Mouse (Mus musculus) heart, embryonic 16.5 days (tissue): Measurements from ENCODE around the gene Usp15. TPM values are rescaled to one million over a fixed set of nuclear protein-coding genes. Genes with fewer than 3 reads are reported as not detected.
"Not testable (repeated sequence)": the region's sequence is repeated elsewhere in the genome, so short reads cannot be mapped to it uniquely, and the experiment has no call there.

Source experiments
- ATAC-seq: fragments of 200-750 bp; cut with Nextera tagmentation; replicated peaks from 2 replicates; pipeline ENCODE4 v1.8.0; 2017; ENCODE audit warnings: moderate number of reproducible peaks; ENCODE audit not compliant: insufficient read depth, low FRiP score; ENCODE audit errors: extremely low read depth
- H3K27ac ChIP-seq: fragments of 300-500 bp; sonication (generic); 2 replicates; pipeline ENCODE4 v1.5.1; 2014; ENCODE audit warnings: mild to moderate bottlenecking, low read length, control low read depth, moderate library complexity
- H3K27me3 ChIP-seq: fragments of 300-500 bp; sonication (generic); 2 replicates; pipeline ENCODE4 v1.6.1; 2014; ENCODE audit warnings: low read length, mixed read lengths; ENCODE audit not compliant: control insufficient read depth, insufficient read depth
- H3K36me3 ChIP-seq: fragments of 300-500 bp; sonication (generic); 2 replicates; pipeline ENCODE4 v1.6.1; 2014; ENCODE audit not compliant: control insufficient read depth, insufficient read depth
- H3K4me1 ChIP-seq: fragments of 300-500 bp; sonication (generic); 2 replicates; pipeline ENCODE4 v1.6.1; 2014; ENCODE audit warnings: low read length, mixed read lengths; ENCODE audit not compliant: control insufficient read depth, insufficient read depth
- H3K4me2 ChIP-seq: fragments of 300-500 bp; sonication (generic); 2 replicates; pipeline ENCODE4 v1.6.1; 2014; ENCODE audit warnings: low read depth, mild to moderate bottlenecking, control low read depth, low read length
- H3K4me3 ChIP-seq: fragments of 300-500 bp; sonication (generic); 2 replicates; pipeline ENCODE4 v1.5.1; 2014; ENCODE audit warnings: mild to moderate bottlenecking, control low read depth, low read length
- H3K9ac ChIP-seq: fragments of 300-500 bp; sonication (generic); 2 replicates; pipeline ENCODE4 v1.6.1; 2014; ENCODE audit warnings: low read length, control low read depth
- H3K9me3 ChIP-seq: fragments of 300-500 bp; sonication (generic); replicated peaks from 2 replicates; pipeline ENCODE4 v1.6.1; 2016; ENCODE audit warnings: low read length; ENCODE audit not compliant: control insufficient read depth
- WGBS: fragments of 180-500 bp; shearing (Covaris S2); extraction: QIAGEN DNeasy Blood & Tissue Kit; methylation state at CpG from one replicate; pipeline ENCODE4 v1.1.7; 2014; 5-methylcytosine and 5-hydroxymethylcytosine counted together
- polyA plus RNA-seq: library from polyadenylated mRNA; unstranded; fragments of >200 nt; fragmentation: Nextera tagmentation; extraction: Ambion mirVana; gene quantifications from 2 replicates; pipeline ENCODE4 v1.2.1, GENCODE M21; 2015

Usp15 gene
- polyA plus RNA-seq: 58.3 and 66.0 TPM in 2 replicates

DNA sequence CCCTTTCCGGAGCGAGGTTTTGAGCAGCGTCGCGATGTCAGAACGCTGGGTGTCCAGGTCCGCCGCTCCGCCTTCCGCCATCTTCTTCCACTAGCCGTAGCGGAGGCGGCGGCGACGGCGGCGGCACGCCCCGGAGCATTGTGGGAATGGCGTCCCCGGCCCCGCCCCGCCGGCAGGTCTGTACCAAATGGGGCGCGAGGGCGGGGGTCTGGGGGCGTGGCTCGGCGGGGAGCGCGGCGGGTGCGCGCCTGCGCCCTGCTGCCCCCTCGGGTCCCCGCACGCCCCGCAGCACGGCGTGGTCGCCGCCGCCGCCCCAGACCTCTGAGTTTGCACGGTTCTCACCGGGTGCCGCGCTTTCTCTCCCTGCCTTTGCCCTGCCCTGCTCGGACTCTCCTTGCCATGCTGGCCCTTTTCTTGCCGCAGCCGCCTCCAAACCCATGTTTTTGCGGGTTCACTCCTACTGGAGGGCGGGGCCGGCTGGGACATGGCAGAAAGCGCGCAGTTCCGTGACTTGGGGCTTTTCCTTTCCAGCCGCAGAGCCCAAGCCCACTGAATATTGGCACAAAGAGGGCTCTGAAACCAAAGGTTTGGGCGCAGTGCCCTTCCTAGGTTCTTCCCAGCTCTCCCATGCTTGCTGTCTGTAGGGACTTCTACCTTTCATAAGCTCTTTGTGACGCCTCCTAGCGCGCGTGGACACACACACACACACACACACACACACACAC lies at the start of gene Usp15:
Gene Usp15 (minus strand): TSS at position 161 of the 725 bp plus-strand sequence.
- H3K4me2 ChIP-seq: peak within 1 kb of the TSS; percentile 84
- H3K4me3 ChIP-seq: peak within 1 kb of the TSS; percentile 98
- peaks cover 13% of the 10 kb centered on the region for H3K4me1 ChIP-seq
- no peaks in the 10 kb centered on the region for H3K9me3 ChIP-seq
- H3K9ac ChIP-seq: peak within 1 kb of the TSS; percentile 96
- peak within 1 kb of the TSS; percentile 94 for H3K27ac ChIP-seq
- H3K27me3 ChIP-seq: no peaks in the 10 kb centered on the region
- WGBS: under 1% methylated on average over 63 of the region's 66 CpGs
- peak; percentile 91 for ATAC-seq
- no peaks in the 10 kb centered on the region for H3K36me3 ChIP-seq

- Histone ChIP-seq H3K36me3 (no peaks in the 10 kb centered on the region), H3K4me3 (no peak overlapping the region), H3K27ac (no peak overlapping the region), H3K4me1 (no peaks in the 10 kb centered on the region), H3K9ac (no peak overlapping the region), H3K9me3 (no peaks in the 10 kb centered on the region), H3K4me2 (no peak overlapping the region), H3K27me3 (no peaks in the 10 kb centered on the region)
- WGBS: 83% methylated on average over 5 of the region's 5 CpGs
- no peak for ATAC-seq
Observed at GRCm38 (mm10) chr10:123229420-123229819, 32.6 kb upstream of the Usp15 start.

DNA sequence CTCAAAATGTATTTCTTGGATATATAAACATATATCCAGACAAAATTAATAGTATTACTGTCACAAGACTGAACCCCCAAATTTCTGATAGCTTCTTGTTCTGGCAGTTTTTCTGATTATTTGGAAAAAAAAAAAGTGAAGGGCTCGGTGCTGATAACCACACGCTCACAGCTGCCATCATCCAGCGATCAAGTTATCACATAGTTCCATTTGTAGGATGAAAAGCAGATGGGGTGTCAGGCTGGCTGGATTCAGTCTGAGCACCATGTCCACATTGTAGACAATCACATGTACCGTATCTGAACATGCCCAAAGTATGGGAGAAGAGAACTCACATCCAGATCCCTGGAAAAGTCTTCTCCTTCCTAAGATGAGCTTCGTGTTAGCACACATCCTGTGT lies 26.0 kb upstream of the Usp15 start:
- no peaks in the 10 kb centered on the region for H3K27me3 ChIP-seq
- no peak overlapping the region for H3K4me3 ChIP-seq
- H3K9me3 ChIP-seq: no peaks in the 10 kb centered on the region
- no peak overlapping the region for H3K27ac ChIP-seq
- 75% methylated on average over 5 of the region's 5 CpGs for WGBS
- H3K36me3 ChIP-seq: no peaks in the 10 kb centered on the region
- H3K4me2 ChIP-seq: no peak overlapping the region
- H3K9ac ChIP-seq: no peak overlapping the region
- no peaks in the 10 kb centered on the region for H3K4me1 ChIP-seq
- no peak for ATAC-seq

GRCm38 (mm10) chr10:123209517-123209916 lies 12.7 kb upstream of the Usp15 start:
- Histone ChIP-seq H3K9ac (no peak overlapping the region), H3K9me3 (no peaks in the 10 kb centered on the region), H3K4me1 (no peaks in the 10 kb centered on the region), H3K36me3 (no peaks in the 10 kb centered on the region), H3K27me3 (no peaks in the 10 kb centered on the region), H3K27ac (no peak overlapping the region), H3K4me3 (no peak overlapping the region), H3K4me2 (no peak overlapping the region)
- no peak for ATAC-seq
- 64% methylated on average over 8 of the region's 8 CpGs for WGBS

DNA sequence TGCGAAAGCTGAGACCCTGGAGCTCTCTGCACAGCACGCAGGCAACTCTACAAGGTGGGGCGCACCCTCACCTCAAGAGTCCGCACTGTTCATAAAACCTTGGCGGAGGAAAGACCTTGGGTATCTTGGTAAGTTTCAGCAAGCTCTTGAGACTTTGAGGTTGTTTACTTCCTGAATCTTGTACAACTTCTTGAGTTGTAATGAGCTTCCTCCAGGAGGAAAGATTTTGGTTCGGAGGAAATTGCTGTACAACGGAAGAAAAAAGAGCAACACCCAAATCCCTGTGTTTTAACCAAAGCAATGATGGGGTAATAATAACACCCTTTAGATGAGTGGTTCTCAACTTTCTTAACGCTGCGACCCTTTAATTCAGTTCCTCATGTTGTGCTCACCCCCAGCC lies 11.5 kb upstream of the Usp15 start:
- Histone ChIP-seq H3K9me3 (no peaks in the 10 kb centered on the region), H3K4me2 (no peak overlapping the region), H3K36me3 (no peaks in the 10 kb centered on the region), H3K27ac (no peak overlapping the region), H3K9ac (no peak overlapping the region), H3K27me3 (no peaks in the 10 kb centered on the region), H3K4me3 (no peak overlapping the region), H3K4me1 (no peaks in the 10 kb centered on the region)
- WGBS: 90% methylated on average over 9 of the region's 9 CpGs
- ATAC-seq: no peak

DNA sequence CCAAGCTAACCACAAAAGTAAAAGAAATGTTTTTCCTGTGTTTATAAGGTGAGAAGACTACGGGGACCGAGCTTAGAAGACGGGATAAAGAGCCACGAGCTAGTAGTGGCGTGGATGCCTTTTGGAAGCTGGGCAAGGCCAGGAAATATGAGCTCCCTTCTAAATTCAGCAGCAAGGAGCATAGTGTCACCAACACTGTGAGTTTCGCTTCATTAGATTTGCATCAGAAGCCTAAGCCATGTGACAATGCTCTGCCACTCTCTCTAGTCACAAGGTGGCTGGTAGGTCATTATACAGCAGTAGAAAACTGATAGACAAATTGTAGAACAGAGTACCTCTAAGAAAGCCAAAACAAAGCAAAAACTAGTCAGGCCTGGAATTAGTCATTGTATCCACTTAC lies 9.3 kb upstream of the Usp15 start:
- Histone ChIP-seq H3K9ac (no peak overlapping the region), H3K9me3 (no peaks in the 10 kb centered on the region), H3K36me3 (no peaks in the 10 kb centered on the region), H3K27ac (no peak overlapping the region), H3K4me2 (no peak overlapping the region), H3K27me3 (no peaks in the 10 kb centered on the region), H3K4me3 (no peak overlapping the region), H3K4me1 (peaks cover 3% of the 10 kb centered on the region; the same call in 1 of the 2 replicates)
- WGBS: 87% methylated on average over 6 of the region's 6 CpGs
- no peak for ATAC-seq

- H3K27me3 ChIP-seq, H3K36me3 ChIP-seq, H3K4me1 ChIP-seq, H3K4me2 ChIP-seq, H3K9ac ChIP-seq, H3K9me3 ChIP-seq, ATAC-seq, H3K27ac ChIP-seq, H3K4me3 ChIP-seq: not testable (repeated sequence)
- WGBS: 88% methylated on average over 3 of the region's 3 CpGs
Observed at GRCm38 (mm10) chr10:123205364-123205763, 8.6 kb upstream of the Usp15 start.

DNA sequence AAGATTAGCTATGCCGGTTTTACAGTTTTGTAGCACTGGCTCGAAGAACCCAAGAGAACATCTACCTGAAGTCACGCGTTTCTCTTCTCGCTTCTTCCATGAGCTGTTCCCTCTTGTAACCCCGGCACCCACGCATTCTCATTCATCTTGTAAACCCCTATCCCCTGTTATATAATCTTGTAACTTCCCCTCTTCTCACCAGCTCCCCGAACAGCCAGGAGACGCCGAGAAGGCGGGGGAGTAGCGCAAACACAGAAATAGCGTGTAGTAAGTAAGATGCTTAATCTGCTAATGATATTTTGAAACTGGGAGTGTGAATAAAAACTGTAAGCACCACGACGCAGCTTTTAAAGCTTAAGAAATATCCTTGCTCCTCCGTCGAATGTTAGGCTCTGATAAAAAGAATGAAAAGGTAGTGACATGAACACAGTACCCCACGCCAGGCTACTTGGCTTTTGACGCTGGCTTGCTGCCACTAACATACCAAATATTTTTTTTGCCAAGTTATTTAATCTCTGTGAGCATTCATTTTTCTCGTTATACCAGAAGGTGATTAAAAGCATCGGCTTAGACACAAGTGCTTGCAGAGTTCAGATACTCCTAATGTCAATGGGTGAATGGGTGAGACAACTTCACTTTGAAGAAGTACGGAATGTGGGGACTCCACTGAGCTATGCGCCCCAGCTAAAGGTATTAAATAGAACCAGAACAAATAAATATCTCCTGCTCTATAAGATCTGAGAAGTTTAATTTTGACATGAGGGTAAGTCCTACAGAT lies 5.4 kb upstream of the Usp15 start:
- ATAC-seq: no peak
- Histone ChIP-seq H3K4me3 (no peak overlapping the region), H3K9me3 (no peaks in the 10 kb centered on the region), H3K36me3 (no peaks in the 10 kb centered on the region), H3K4me1 (peaks cover 7% of the 10 kb centered on the region; the same call in 1 of the 2 replicates), H3K27ac (no peak overlapping the region), H3K4me2 (peak overlapping the region; percentile 13; the same call in 1 of the 2 replicates), H3K27me3 (no peaks in the 10 kb centered on the region), H3K9ac (no peak overlapping the region)
- WGBS: 62% methylated on average over 23 of the region's 23 CpGs

- no peaks in the 10 kb centered on the region for H3K9me3 ChIP-seq
- H3K27me3 ChIP-seq: no peaks in the 10 kb centered on the region
- H3K4me2 ChIP-seq: no peak overlapping the region
- WGBS: 79% methylated on average over 5 of the region's 5 CpGs
- H3K4me1 ChIP-seq: peaks cover 7% of the 10 kb centered on the region; the same call in 1 of the 2 replicates
- no peak overlapping the region for H3K27ac ChIP-seq
- H3K36me3 ChIP-seq: no peaks in the 10 kb centered on the region
- no peak overlapping the region for H3K4me3 ChIP-seq
- ATAC-seq: no peak
- H3K9ac ChIP-seq: no peak overlapping the region
Observed at GRCm38 (mm10) chr10:123201436-123201835, 4.6 kb upstream of the Usp15 start.
